Mouse (Mus musculus) retina, embryonic 14.5 days (tissue): ENCODE data around the gene Esf1.
"Not testable (repeated sequence)": the region's sequence is repeated elsewhere in the genome, so short reads cannot be mapped to it uniquely, and the experiment has no call there.

Source experiments
- DNase-seq: peaks from one replicate; pipeline ENCODE4 v3.0.0-alpha.2; 2015; ENCODE audit warnings: low spot score

Gene Esf1

DNA sequence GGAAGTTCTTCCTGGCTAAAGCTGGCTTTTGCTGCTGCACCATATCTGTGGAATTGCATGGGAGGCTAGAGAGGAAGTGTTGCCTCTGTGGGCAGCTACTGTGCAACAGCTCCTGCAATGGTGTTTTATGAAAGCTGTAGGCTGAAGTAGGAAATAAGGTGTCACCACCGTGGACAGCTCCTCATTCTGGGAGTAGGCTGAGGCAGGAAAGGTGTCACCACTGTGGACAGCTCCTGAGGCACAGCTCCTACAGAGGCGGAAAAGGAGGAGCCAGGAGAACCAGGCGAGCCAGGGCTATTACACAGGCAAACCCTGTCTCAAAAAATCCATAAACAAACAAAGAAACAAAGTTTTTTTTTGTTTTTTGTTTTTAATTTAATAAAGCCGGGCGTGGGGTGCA, 74.3 kb downstream of the Esf1 start:
- no peak for DNase-seq

- no peak for DNase-seq
Measured at GRCm38 (mm10) chr2:140093433-140093832, 76.9 kb downstream of the Esf1 start.

DNA sequence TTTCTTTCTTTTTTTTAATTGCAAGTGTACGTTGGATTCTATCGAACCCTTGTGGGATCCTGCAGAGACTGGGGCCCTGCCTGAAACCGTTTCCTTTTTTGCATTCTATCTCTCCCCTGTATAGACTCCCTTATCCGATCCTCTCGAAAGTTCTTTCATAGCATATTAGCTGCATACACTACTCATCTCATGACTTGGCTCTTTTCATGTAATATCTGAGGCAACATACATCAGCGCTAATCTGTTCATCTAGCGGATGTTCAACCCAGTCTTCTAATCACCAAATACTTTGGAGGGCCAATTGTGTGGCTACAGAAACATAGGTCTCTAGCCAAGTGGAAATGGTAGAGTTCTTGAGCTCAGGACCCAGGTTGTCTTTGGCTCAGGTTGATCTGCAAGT, 86.1 kb downstream of the Esf1 start:
- DNase-seq, result no peak

- DNase-seq, result no peak
Measured at GRCm38 (mm10) chr2:140080747-140081577, 89.4 kb downstream of the Esf1 start.

DNA sequence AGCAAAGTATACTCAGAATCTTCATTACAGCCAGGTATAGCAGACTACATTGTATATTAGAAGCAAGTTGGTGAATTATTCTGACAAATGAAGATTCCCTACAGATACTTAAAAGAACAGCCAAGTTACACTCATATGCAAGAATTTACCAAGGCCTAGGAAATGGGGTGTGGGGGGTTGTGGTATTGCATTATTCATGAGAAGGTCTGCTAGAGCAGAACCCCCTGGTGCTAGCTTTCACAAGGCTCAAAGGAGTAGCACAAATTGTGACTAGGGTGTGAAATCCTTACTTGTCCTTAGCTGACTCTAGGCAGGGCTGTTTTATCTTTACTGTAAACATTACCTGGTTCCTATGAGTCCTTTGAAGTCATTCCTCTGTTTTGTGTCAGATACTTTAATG, 91.1 kb downstream of the Esf1 start:
- not testable (repeated sequence) for DNase-seq

DNA sequence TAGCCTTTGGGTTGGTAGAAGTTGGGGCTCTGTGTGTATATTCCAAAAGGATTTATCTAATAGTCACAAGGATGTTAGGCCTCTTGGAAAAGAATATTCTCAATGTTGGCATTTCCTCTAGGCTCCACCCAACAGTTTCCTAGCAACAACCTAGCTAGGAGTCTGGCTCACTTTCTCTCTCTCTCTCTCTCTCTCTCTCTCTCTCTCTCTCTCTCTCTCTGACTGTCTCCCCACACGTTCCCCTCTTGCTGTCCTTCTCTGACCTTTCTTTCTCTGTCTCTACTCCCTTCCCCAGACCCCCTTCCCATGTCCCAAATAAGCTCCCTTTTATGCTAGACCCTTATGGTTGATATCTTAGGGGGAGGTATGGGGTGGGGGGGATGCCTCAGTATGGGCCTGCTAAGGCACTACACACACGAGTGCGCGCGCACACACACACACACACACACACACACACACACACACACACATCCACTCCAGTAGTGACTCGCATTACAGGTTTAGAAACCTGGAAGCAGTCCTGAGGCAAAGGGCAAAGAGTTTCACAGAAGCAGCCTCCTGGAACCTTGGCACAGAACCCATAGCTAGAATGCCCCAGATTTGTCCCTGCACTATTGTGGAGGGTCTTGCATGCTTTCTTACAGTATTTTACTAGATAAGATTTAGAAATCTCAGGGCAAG, 91.6 kb downstream of the Esf1 start:
- DNase-seq, result no peak

- DNase-seq, result no peak
Measured at GRCm38 (mm10) chr2:140077476-140077875, 92.9 kb downstream of the Esf1 start.

DNA sequence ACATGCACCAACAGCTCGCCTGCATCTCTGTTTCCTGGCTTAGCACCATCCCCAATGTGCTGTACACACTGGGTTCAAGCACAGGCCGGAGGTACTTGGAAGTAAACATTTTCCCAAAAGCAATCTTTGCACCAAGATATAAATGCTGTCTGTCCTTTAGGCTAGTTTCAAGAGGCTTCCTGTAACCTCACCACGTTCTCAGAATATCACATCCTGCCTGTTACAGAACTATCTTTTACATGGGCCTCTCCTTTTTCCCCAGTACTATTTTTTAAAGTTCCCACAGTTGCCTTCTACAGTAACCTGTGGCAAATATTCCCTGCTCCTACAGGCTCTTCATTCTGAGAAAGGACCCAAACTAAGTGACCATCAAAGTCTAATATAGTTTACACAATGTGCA, 95.2 kb downstream of the Esf1 start:
- DNase-seq, result no peak
